Mouse (Mus musculus): ENCODE results near the gene Cep112.

Cep112 gene

DNA sequence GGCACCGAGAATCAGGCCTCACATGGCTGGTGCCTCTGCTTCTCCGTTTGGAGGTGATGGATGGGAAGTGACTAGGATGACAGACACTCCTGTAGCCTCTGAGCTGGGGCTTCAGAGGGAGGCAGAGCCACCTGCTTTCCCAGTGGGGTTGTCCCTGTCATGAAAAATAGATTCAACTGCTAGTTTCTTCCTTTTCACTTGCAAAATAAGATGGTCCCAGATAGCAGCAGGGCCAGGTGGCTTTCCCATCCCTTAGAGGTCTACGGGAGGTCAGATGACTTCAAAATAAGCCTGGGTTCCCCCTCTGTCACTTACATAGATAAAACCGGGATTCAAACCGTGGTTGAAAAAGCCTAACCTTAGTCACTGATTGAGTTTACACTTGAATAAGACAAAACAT is 452.5 kb downstream of the Cep112 start:
- DNase-seq (ENCODE audit: low spot score) = no peak

DNA sequence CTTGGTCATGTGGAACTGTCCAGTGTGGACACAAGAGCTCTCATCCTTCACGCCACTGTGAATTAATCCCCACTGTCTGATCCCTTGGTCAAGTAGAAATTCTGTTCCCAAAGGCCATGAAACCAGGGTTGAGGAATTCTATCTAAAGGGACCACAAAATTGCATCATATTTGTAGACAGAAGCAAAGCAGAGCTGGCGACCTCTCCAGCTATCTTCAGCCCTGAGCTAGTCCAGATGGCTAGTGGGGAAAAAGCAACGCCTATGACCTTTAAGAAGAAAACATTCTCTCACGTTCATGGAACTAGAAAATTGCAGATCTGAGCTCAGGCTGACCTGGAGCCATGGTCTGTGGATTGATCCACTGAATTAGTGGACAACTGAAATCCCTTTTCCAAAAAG is 455.6 kb downstream of the Cep112 start:
- DNase-seq (ENCODE audit: low spot score) = no peak

DNA sequence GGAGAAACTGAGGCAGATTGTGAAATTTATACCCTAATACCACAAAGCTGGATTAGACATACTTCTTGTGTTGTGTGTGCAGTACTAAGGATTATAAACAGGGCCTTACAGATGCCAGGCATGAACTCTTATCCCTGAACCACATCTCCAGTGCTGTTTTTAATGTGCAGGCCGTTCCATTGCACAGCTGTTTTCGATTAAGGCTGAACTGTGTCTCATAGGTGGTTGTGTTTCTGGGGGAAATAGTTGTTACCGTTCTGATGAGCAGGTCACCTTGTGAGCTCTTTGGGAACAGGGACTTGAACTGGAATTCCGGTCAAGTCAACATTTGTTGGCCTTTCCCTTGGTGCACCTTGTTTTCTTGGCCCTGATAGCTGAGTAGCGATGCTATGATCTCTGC is 456.7 kb downstream of the Cep112 start:
- DNase-seq (ENCODE audit: low spot score) = no peak

DNA sequence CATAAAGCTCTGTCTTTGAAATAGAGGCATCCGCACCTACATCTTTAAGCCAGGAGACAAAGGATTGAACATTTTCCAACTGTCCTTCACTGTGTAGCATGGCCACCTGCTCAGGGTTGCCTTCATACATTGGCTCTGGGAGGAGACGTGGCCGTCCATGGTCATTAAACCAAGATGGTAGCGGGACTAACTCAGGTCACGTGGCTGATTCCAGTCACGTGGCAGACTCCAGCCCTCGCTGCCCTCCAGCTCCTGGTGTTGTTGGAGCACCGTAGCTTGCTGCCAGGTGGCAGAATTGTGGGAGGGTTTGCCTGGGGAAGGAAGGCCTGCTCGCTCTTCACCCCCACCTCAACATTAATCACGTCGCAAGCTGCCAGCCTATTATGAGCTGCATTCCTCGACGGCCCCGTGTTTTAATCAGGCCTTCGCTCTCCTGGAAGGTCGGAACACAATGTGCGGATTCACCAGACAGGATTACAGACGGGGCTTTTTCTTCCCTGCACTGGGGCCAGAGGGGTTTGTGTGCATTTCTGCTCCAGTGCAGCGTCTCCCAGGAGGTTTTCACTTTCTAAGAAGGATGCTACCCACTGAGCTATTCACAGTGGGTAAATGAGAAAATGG is 460.4 kb downstream of the Cep112 start:
- DNase-seq (ENCODE audit: low spot score) = peak; percentile 38

DNA sequence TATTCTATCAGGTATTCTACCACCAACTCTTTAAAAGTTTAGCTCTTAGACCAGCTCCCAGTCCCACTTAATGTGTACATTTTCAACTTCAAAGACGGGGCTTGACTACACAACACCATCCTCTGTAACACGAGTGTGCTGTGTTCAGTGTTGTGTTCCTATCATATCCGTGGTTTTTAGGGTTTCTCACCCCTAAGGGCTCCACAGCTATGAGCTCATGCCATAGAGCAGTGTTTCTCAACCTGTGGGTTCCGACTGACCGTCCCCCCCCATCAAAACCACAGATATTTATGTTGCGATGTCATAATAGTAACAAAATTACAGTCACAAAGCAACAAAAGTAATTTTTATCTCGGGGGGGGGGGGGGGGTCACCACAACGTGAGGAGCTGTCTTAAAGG is 461.1 kb downstream of the Cep112 start:
- DNase-seq (ENCODE audit: low spot score) = no peak

DNA sequence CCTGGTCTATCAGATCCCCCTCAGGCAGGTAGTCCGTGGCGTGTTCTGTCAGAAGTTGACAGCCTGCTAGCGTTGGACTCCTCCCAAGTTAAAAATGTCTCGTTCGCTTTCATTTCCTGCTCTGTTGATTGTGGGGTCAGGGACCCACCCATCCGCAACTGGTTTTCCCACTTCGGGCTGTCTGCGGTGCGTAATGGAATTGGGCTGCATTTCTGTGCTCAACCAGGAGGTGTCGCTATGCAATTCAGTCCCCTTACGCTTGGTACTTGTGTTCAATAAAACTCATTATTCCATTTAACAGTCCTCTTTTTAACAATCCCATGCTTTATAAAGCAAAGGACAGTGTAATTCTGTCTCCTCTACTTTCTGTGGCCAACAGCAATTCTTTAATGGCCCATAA is 464.1 kb downstream of the Cep112 start:
- peak; percentile 42 for DNase-seq (ENCODE audit: low spot score)

DNA sequence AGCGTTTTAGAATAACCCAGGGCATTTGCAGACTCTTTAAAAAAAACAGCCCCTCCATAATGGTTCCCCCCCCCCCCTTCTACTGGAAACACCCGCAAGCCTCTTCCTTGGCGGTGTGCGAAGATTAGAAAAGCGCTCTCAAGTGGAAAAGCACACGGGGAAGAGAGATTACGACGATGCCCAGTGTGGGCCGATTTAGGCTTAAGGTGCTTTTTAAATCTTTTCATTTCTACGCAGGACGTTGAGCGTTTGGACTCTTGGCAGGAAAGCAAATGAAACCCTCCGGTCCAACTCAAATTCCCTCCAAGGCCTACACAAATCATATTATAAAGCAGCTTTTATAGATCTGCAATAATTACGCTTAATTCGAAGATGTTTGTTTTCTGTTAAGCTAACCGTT is 465.6 kb downstream of the Cep112 start:
- DNase-seq (ENCODE audit: low spot score) = no peak

DNA sequence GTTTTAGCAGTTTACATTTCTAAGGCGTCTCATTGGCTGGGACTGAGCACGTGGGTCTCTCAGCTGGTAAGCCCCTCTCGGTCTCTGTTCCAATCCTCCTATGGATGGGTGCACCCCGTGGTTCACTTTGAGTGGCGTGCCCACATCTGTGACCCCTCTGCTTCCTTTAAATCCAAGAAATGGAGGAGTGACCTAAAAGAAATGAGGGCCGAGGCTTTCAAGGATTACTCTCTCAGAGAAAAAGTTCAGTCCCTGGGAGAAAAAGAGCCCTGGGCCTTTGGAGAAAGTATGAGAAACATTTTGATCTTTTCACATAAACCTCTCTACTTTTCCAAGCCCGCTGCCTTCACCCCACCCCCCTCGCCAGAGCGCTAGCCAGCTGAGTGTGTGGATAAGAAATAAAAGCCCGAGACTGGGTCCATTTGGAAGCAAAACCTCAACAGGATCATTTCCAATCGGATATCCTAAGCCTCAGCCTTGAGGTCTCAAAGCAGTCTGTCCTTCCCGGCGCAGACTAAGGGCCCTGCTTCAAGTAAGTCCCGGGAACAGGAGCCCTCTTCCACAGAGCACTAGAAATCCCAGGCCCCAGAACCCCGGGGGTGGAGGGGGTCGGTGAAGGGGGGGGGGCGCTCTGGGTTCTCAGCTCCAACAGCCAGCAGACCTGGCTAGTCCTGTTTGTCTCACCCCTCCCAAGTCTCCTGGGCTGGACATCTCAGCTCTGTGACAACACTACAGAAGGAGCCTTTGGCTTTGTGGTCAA is 466.3 kb downstream of the Cep112 start:
- DNase-seq (ENCODE audit: low spot score) = peak; percentile 71

DNA sequence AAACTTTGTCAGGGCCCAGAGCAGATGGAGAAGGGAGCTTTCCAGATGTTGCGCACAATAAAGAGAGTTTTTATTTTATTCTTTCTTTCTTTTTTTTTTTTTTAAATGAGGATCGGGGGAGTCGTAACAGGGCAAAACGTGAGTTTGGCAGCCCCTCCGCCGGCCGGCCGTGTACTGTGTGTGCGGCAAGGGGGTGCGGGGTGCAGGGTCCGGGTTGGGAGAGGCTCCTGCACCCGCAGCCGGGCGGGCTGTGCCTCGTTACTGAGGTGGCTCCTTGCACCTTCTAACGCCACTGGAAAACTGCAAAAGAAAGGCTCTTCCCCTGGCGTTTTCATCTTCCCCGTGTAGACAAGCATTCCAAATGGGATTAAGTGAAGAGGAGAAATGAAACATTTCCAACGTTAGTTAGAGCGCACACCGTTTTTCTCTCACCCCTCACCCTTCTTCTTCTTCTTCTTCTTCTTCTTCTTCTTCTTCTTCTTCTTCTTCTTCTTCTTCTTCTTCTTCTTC is 466.9 kb downstream of the Cep112 start:
- no peak for DNase-seq (ENCODE audit: low spot score)

DNA sequence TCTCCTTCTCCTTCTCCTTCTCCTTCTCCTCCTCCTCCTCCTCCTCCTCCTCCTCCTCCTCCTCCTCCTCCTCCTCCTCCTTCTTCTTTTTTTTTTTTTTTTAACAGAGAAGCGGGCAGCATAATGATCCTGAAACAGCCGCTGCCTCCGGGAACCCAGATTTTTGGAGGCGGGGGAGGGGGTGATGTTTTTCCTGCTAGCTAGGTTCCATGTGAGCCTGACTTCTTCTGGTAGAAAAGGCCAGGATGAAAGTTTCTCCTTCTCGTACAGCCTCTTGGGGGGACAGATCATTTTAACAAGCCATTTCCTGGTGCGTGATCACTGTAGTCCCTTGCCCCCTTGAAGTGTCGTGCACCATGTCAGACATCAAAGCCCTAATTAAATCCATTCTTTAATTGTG is 467.4 kb downstream of the Cep112 start:
- DNase-seq (ENCODE audit: low spot score) = peak; percentile 20

DNA sequence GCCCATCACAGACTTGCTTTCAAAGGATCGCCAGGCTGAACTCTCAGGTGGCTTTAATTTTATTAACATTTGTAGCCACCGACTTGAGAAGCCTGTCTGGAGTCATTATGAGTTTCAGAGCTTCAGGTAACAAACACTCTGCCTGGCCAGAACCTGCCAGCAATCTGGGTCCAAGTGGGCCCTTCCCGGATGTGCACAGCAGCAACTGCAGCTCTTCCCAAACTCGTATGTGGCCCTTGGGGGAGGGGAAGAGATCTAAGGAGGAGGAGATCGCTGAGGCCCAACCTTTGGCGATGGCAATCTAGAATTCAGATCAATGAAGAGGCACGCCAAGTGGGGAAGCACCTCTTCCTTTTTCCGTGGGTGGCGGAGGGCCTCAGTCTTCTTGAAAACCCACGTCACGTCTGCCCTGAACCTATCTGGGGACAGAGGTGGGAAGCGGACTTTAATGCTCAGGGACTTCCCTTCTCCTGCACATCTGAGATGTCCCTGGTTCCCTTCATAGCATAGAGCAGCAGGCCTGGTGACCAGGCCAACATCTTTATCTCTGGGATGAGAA is 468.3 kb downstream of the Cep112 start:
- no peak for DNase-seq (ENCODE audit: low spot score)

DNA sequence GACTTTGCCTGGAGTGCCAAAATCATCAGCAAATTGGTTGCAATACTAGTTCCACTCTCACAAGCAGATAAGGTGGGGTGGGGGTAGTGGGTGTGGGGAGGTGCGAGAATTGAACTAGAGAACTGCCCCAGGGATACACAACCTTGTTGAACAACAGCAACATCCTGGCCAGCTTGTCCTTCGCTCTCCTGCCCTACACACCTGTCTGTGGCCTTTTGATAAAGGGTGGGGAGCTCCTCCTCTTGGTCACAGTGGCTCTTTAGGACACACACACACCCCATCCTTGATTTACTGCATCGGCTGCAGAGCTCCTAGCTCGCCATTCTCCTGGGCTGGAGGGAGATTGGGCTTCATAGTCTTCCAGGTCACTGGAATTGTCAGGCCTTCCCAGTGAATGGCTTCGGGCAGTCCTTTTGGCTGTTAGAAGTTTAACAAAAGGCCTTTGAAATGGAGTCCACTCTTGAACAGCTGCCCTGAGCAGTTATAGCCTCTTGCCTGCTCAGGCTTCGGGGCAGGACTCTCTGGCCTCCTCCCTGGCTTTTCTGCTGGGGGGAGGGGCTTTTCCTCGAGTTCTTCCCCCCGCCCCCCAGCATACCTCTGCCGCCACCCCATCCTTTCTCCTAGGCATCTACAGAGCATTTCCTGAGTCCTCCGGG is 469.0 kb downstream of the Cep112 start:
- peak; percentile 77 for DNase-seq (ENCODE audit: low spot score)

DNA sequence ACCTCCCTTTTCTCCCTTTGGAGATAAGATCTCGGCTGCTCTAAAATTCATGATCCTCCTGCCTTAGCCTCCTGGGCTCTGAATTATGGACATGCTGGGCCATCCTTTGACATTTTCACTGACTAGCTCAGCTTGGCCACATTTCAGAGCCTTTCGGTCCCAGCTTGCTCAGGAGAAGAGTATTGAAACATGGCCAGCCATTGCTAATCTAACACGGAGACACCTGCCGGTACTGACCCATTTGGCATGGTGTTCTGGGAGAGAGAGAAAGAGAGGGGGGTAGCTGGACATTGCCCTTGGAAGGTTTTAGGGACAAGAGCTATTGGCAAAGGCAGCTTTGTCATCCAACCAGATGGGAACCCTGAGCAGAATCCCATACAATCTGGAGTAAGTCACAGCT is 472.0 kb downstream of the Cep112 start:
- DNase-seq (ENCODE audit: low spot score) = no peak

DNA sequence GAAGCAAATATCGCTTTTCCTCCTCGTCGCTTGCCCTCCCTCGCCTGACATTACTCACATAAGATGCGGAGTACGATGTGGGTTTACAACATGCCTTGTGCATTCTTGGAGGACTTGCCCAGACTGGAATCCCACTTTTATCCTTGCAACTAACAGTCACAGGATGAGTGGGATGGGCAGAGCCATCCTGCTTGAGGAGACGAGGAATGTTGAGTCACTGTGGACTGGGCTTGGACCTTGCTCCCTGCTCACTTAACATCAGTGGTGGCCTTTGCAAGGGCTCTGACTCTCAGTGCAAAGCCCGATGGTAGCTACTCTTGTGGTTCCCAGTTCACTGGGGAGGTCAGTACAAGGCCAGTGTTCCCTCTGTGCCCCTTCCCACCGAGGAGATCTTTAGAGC is 473.1 kb downstream of the Cep112 start:
- DNase-seq (ENCODE audit: low spot score) = no peak

DNA sequence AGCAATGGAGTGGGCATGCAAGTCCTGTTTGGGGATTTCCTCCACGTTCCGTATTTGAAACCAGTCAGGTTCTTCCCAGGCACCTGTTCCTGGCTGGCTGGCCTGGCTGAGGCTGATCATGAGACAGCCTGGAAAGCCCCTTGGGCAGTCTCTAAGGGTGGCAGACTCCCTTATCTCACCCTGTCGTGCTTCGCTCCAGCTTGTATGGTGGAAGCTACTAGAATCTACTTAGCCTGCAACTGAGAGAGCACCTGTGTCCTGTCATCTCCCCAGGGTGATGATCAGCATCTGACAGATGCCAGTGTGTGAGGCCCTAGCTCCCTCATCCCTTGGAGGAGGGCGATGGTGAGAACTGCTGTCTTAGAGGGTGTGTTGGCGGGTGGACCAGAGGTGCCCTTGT is 473.5 kb downstream of the Cep112 start:
- DNase-seq (ENCODE audit: low spot score) = no peak

DNA sequence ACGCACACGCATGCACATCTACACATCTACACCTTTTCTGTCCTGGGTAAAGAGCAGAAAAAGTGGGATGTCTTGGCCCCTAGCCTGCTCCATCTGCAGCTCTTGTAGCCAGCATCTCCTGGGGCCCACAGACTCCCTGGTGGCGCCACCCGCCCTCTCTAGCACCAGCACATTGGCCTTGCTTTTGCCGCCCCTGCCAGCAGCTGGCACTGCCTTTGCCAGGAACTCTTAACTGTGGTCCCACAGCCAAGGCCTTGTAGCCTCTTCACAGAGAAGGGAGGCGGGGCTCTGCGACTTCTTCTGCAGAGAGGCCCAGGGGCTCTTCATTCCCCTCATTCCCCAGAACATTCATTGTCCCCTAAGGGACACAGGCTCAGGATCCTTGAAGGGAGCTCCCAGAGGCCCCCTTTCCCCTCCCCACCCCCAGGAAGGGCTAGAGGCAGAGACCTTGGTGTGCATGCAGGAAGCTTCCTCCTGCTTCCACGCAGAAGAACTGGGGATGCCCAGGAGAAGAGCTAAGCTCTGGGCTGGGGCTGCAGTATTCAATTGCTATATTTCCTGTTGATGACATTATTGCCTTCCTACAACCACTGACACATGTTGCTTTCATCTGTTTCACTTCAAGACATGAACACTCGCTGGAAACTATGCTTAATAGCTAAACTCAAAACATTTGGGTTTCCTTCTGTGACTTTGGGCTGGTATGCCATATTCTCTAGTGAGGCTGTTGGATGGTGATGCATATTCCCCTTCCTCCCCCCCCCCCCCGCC is 475.9 kb downstream of the Cep112 start:
- no peak for DNase-seq (ENCODE audit: low spot score)

DNA sequence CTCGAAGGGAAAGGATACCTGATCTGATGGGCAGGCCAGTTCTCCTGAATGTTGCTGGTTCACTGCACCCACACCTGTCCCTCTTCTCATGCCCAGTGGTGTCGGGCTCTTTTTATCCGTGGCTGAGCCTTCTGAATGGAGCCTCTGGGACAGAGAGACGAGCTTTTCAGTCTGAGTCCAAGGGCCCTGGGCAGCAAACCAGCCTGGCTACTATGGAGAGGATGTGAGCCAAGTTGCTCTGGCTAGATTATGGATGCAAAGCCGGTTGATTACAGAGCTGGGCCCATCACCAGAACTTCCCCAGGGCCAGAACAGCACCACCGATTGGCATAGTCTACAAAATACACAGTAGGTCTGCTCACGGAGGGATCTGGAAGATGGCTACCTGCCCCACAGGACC is 476.7 kb downstream of the Cep112 start:
- no peak for DNase-seq (ENCODE audit: low spot score)

DNA sequence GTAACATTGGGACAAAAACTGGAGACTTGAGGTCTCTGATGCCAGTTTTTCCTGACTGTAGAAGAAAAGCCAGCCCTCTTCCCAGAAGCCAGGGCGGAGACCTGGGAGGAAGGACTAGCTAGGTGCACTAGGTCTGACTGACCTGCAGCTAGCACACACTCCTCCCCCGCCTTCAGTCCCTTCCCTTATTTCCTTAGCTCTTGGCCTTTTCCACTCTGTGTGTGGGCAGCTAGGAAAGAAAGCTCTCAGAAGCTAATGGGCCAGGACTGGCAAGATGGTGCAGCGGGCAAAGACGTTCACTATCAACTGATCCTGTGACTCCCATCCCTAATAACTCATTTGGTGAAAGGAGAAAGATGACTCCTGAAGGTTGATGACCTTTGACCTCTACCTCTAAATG is 477.3 kb downstream of the Cep112 start:
- DNase-seq (ENCODE audit: low spot score) = no peak

DNA sequence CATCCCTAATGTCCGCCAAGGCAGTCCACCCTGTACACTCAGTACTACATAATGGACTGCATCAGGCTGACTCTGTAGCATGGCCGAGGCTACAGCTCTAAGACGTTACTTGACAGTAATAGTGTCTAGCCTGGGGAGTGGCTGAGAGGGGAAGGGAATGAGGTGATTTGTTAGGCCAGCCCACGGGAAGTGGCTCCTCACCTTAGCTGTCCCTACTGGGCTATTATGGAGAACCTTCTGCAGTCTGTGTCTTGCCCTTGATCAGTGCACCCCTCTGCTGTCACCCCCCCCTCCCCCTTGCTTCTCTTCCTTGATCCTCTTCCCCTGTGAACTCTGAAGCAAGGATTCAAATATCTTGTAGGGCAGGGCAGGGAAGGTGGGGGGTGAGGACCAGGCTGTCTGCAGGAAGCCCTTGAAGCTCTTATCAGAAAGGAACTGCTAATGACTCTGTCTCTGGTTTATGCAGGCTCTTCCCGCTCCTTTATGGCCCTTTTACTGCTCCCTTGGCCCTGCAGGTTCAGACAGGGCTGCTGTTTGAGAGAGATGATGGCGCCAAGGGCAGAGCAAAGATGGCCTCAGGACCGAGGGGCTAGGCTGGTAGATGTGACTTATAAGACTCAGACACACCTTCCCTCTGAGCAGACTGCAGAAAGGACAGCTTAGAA is 481.7 kb downstream of the Cep112 start:
- DNase-seq (ENCODE audit: low spot score) = no peak

DNA sequence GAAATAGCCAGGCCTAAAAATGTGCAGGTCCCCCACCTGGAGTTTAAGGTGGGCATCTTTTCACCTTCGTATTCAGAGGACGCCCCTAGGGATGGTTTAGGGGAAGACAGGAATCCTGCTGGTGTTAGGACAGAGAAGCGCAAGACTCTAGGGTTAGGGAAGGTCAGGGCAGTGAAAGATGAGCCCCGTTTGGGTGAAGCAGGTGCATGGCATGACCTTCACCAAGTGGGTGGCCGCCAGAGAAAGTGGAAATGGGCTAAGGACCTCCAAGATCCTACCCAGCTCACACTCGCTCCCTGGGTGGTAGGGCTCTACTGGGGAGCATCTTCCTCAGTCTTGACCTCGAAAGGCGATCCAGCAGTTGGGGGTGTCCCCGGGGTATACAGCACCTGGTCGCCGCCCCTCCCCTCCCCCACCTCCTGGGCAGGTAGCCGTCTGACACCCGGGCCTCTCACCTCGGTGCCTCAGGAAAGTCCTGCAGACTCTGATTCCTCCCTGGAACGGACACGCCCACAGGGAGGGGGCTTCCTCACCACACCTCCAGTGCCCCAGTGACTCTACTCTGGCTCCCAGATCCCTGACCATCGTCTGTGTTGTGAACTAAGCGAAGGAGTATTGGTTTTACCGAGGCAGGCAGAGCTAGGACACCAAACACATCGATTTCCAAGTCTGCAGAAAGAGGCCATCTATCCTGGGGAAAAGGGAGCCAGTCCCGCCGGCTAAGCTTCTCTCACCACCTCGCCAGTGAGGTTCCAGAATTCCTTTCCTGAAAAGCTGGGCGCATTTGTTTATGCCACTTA is 484.6 kb downstream of the Cep112 start:
- no peak for DNase-seq (ENCODE audit: low spot score)

Measured in retina, embryonic 14.5 days (tissue).